ENCODE assay signal across 9 mouse cellular contexts in genomic region chr7:80789061-80789460, GRCm38 (mm10). TPM values are rescaled to one million over a fixed set of nuclear protein-coding genes. Genes with fewer than 3 reads are reported as not detected.
DNase-seq lines count a peak whose midpoint lies in the region; ATAC-seq lines count a peak whose summit lies in the region.
"Had no signal": no experiment of that assay in that cellular context is flagged by ENCODE, and none has a peak within 500 bp of the region (broad histone marks: within the 10 kb centered on the region; RNA-seq: fewer than 3 reads in every experiment).

No protein-coding gene starts in this region.

- H3K36me3 ChIP-seq in heart, embryonic 11.5 days (ENCODE audit: control insufficient read depth, insufficient read depth, low read length) = peaks cover 5% of the 10 kb centered on the region
- peaks cover 3% of the 10 kb centered on the region; the same call in 1 of the 2 replicates for H3K36me3 ChIP-seq in intestine, embryonic 14.5 days (ENCODE audit: control insufficient read depth, insufficient read depth, low read length)

- H3K27me3 ChIP-seq in heart, embryonic 11.5 days (ENCODE audit: control insufficient read depth, insufficient read depth, low read length) = no peaks in the 10 kb centered on the region
- no peaks in the 10 kb centered on the region for H3K27me3 ChIP-seq in intestine, embryonic 14.5 days (replicated peaks; ENCODE audit: control insufficient read depth, insufficient read depth, low read length)

- no peaks in the 10 kb centered on the region for H3K9me3 ChIP-seq in heart, embryonic 11.5 days (replicated peaks; ENCODE audit: control insufficient read depth, low read length)
- no peaks in the 10 kb centered on the region for H3K9me3 ChIP-seq in intestine, embryonic 14.5 days (ENCODE audit: control insufficient read depth, low read length)

- no peak for DNase-seq in heart, postnatal 4 days
- DNase-seq in Muller cell, postnatal 12 days (ENCODE audit: inconsistent ontology term) = peak; percentile 76
- no peak for DNase-seq in intestine, embryonic 14.5 days (ENCODE audit: low spot score)
- DNase-seq in skeletal muscle tissue, adult 2 months (ENCODE audit: low read depth, low spot score) = peak; percentile 43
- no peak for DNase-seq in gastrocnemius, adult 18-20 months (ENCODE audit: low spot score)
- no peak for DNase-seq in gastrocnemius, postnatal 36 days
- no peak for DNase-seq in ovary, postnatal 36 days (ENCODE audit: low spot score)

- ATAC-seq in heart, embryonic 11.5 days (replicated peaks; ENCODE audit: insufficient number of reproducible peaks, low FRiP score, low TSS enrichment) = no peak
- no peak for ATAC-seq in intestine, embryonic 14.5 days (replicated peaks; ENCODE audit: low FRiP score, low TSS enrichment, low read depth)

- H3K4me1 ChIP-seq in heart, embryonic 11.5 days (ENCODE audit: control insufficient read depth, insufficient read depth, low read length) = peaks cover 34% of the 10 kb centered on the region
- H3K4me1 ChIP-seq in intestine, embryonic 14.5 days (replicated peaks; ENCODE audit: control insufficient read depth, insufficient read depth, low read length) = peaks cover 31% of the 10 kb centered on the region

- 8% methylated on average over 1 of the region's 1 CpGs for WGBS in heart, embryonic 11.5 days (ENCODE audit: insufficient replicate concordance)
- WGBS in intestine, embryonic 14.5 days = 10% methylated on average over 1 of the region's 1 CpGs

- no peak overlapping the region for H3K4me3 ChIP-seq in heart, embryonic 11.5 days (ENCODE audit: low read depth, low read length)
- H3K4me3 ChIP-seq in intestine, embryonic 14.5 days (ENCODE audit: low read depth, low read length) = no peak overlapping the region

- peak overlapping the region; percentile 83 for H3K27ac ChIP-seq in heart, embryonic 11.5 days (ENCODE audit: low read depth, low read length)
- peak overlapping the region; percentile 60 for H3K27ac ChIP-seq in intestine, embryonic 14.5 days (ENCODE audit: low read depth)

- H3K9ac ChIP-seq in heart, embryonic 11.5 days (ENCODE audit: low read depth, low read length) = no peak overlapping the region
- no peak overlapping the region for H3K9ac ChIP-seq in intestine, embryonic 14.5 days (ENCODE audit: low read length)

- H3K4me2 ChIP-seq in heart, embryonic 11.5 days = peak overlapping the region; percentile 5
- H3K4me2 ChIP-seq in intestine, embryonic 14.5 days (ENCODE audit: low read length) = no peak overlapping the region
- H3K4me2 ChIP-seq: liver, embryonic 11.5 days had no signal

- intact Hi-C loops in gastrocnemius, postnatal 36 days (cut with DNase I) = no loop called here

RNA-seq across cellular contexts. Expression of gene Iqgap1, which starts 36.7 kb away (rescaled TPM):
- 33.5 and 35.9 TPM in 2 replicates for polyA plus RNA-seq in heart, embryonic 11.5 days (2014; fragmentation: Nextera tagmentation; extraction: Ambion mirVana)
- 10 to 100 TPM; 77.6 to 84.1 TPM for total RNA-seq in heart, postnatal 4 days (2021)
- polyA plus RNA-seq in intestine, embryonic 14.5 days (2014; fragmentation: Nextera tagmentation; extraction: Ambion mirVana) = 81.7 and 82.5 TPM in 2 replicates
- 10 to 100 TPM; 12.1 to 16.8 TPM for total RNA-seq in gastrocnemius, adult 18-20 months (2021)
- total RNA-seq in gastrocnemius, postnatal 36 days (2021) = 10 to 100 TPM; 15.7 to 17.2 TPM

Comparison
In these comparisons a context has a peak if more than half of its experiments do, and no peak if none do; other contexts are left out.
1. DNase-seq: peak in Muller cell, postnatal 12 days (single experiment) and skeletal muscle tissue, adult 2 months (single experiment); none in heart, postnatal 4 days (single experiment), intestine, embryonic 14.5 days (single experiment), gastrocnemius, adult 18-20 months (single experiment), gastrocnemius, postnatal 36 days (0 of 2) and ovary, postnatal 36 days (single experiment).
2. RNA of gene Iqgap1, which starts 36.7 kb away (total RNA-seq): 77.6 to 84.1 TPM in heart, postnatal 4 days; 15.7 to 17.2 TPM in gastrocnemius, postnatal 36 days and 12.1 to 16.8 TPM in gastrocnemius, adult 18-20 months; every median in the first group is over 4 times any median in the second.